Mouse (Mus musculus) limb, embryonic 15.5 days (tissue): ENCODE measurements at regions not wholly inside any gene's neighbourhood (a gene's known extent, or its start where the extent isn't known, plus 50 kb on each side); places are given as distances from the start of the nearest gene placed in this dataset.
"Not testable (repeated sequence)": the region's sequence is repeated elsewhere in the genome, so short reads cannot be mapped to it uniquely, and the experiment has no call there.

Experiments
- ATAC-seq: fragments of 200-750 bp; cut with Nextera tagmentation; 2 replicates; pipeline ENCODE4 v1.8.0; 2017; ENCODE audit warnings: low read depth, moderate TSS enrichment; ENCODE audit not compliant: insufficient number of reproducible peaks, low FRiP score, low TSS enrichment
- H3K27ac ChIP-seq: fragments of 300-500 bp; sonication (generic); 2 replicates; pipeline ENCODE4 v1.5.1; 2015; ENCODE audit warnings: moderate library complexity, mild to moderate bottlenecking, inconsistent platforms
- H3K27me3 ChIP-seq: fragments of 300-500 bp; sonication (generic); 2 replicates; pipeline ENCODE4 v1.6.1; 2015; ENCODE audit warnings: inconsistent platforms
- H3K36me3 ChIP-seq: fragments of 300-500 bp; sonication (generic); 2 replicates; pipeline ENCODE4 v1.6.1; 2015; ENCODE audit warnings: inconsistent platforms
- H3K4me1 ChIP-seq: fragments of 300-500 bp; sonication (generic); 2 replicates; pipeline ENCODE4 v1.6.1; 2015; ENCODE audit warnings: inconsistent platforms
- H3K4me2 ChIP-seq: fragments of 300-500 bp; sonication (generic); 2 replicates; pipeline ENCODE4 v1.6.1; 2015; ENCODE audit warnings: mild to moderate bottlenecking, inconsistent platforms
- H3K4me3 ChIP-seq: fragments of 300-500 bp; sonication (generic); 2 replicates; pipeline ENCODE4 v1.5.1; 2015; ENCODE audit warnings: mild to moderate bottlenecking, inconsistent platforms
- H3K9ac ChIP-seq: fragments of 300-500 bp; sonication (generic); 2 replicates; pipeline ENCODE4 v1.6.1; 2015; ENCODE audit warnings: inconsistent platforms
- H3K9me3 ChIP-seq: fragments of 300-500 bp; sonication (generic); 2 replicates; pipeline ENCODE4 v1.6.1; 2016; ENCODE audit warnings: inconsistent platforms
- WGBS: fragments of 180-500 bp; shearing (Covaris S2); methylation state at CpG from one replicate; pipeline ENCODE4 v1.1.7; 2015; 5-methylcytosine and 5-hydroxymethylcytosine counted together

GRCm38 (mm10) chr8:34303815-34304214, 192.3 kb upstream of the Gm10131 start:
- Histone ChIP-seq H3K27me3 (no peaks in the 10 kb centered on the region; the same call in 1 of the 2 replicates), H3K27ac (no peak overlapping the region), H3K4me3 (no peak overlapping the region), H3K36me3 (no peaks in the 10 kb centered on the region), H3K4me2 (no peak overlapping the region), H3K4me1 (no peaks in the 10 kb centered on the region), H3K9me3 (no peaks in the 10 kb centered on the region), H3K9ac (no peak overlapping the region)
- WGBS = 79% methylated on average over 11 of the region's 11 CpGs
- no peak for ATAC-seq

GRCm38 (mm10) chr8:34300331-34300903, 188.9 kb upstream of the Gm10131 start:
- ATAC-seq = no peak
- no peak overlapping the region for H3K4me2 ChIP-seq
- no peaks in the 10 kb centered on the region; the same call in 1 of the 2 replicates for H3K27me3 ChIP-seq
- H3K4me1 ChIP-seq = no peaks in the 10 kb centered on the region
- H3K27ac ChIP-seq = no peak overlapping the region
- no peaks in the 10 kb centered on the region for H3K36me3 ChIP-seq
- no peak overlapping the region for H3K4me3 ChIP-seq
- WGBS = 52% methylated on average over 15 of the region's 15 CpGs
- no peaks in the 10 kb centered on the region for H3K9me3 ChIP-seq
- no peak overlapping the region for H3K9ac ChIP-seq

GRCm38 (mm10) chr8:34294721-34295120, 183.2 kb upstream of the Gm10131 start:
- H3K27me3 ChIP-seq = no peaks in the 10 kb centered on the region
- H3K9me3 ChIP-seq = 0 out of 2 replicates have a peak, but pooled peaks cover 4% of the 10 kb centered on the region
- no peak overlapping the region for H3K4me2 ChIP-seq
- no peaks in the 10 kb centered on the region for H3K4me1 ChIP-seq
- no peak overlapping the region for H3K4me3 ChIP-seq
- 83% methylated on average over 8 of the region's 8 CpGs for WGBS
- no peak overlapping the region for H3K9ac ChIP-seq
- no peak overlapping the region for H3K27ac ChIP-seq
- H3K36me3 ChIP-seq = no peaks in the 10 kb centered on the region
- ATAC-seq = no peak

- no peaks in the 10 kb centered on the region for H3K27me3 ChIP-seq
- 71% methylated on average over 4 of the region's 4 CpGs for WGBS
These were observed 179.1 kb upstream of the Gm10131 start for GRCm38 (mm10) chr8:34290670-34291069.

GRCm38 (mm10) chr8:34287801-34288200, 176.3 kb upstream of the Gm10131 start:
- no peak overlapping the region for H3K4me3 ChIP-seq
- H3K36me3 ChIP-seq = no peaks in the 10 kb centered on the region
- no peaks in the 10 kb centered on the region for H3K9me3 ChIP-seq
- ATAC-seq = no peak
- no peaks in the 10 kb centered on the region for H3K4me1 ChIP-seq
- WGBS = 57% methylated on average over 2 of the region's 2 CpGs
- no peak overlapping the region for H3K27ac ChIP-seq
- no peak overlapping the region for H3K4me2 ChIP-seq
- no peak overlapping the region for H3K9ac ChIP-seq
- H3K27me3 ChIP-seq = no peaks in the 10 kb centered on the region

More at GRCm38 (mm10) chr8:34290670-34291069, 179.1 kb upstream of the Gm10131 start:
- Histone ChIP-seq H3K4me2 (no peak overlapping the region), H3K4me1 (no peaks in the 10 kb centered on the region), H3K9ac (no peak overlapping the region), H3K9me3 (0 out of 2 replicates have a peak, but pooled peaks cover 4% of the 10 kb centered on the region), H3K36me3 (no peaks in the 10 kb centered on the region), H3K4me3 (no peak overlapping the region), H3K27ac (no peak overlapping the region)
- ATAC-seq = no peak

GRCm38 (mm10) chr8:34284576-34284975, 173.0 kb upstream of the Gm10131 start:
- 91% methylated on average over 3 of the region's 3 CpGs for WGBS
- Histone ChIP-seq H3K36me3 (no peaks in the 10 kb centered on the region), H3K9ac (no peak overlapping the region), H3K9me3 (no peaks in the 10 kb centered on the region), H3K4me1 (no peaks in the 10 kb centered on the region), H3K27ac (no peak overlapping the region), H3K4me2 (no peak overlapping the region), H3K4me3 (no peak overlapping the region), H3K27me3 (no peaks in the 10 kb centered on the region)
- ATAC-seq = no peak

- H3K36me3 ChIP-seq = no peaks in the 10 kb centered on the region
- H3K9ac ChIP-seq = no peak overlapping the region
- H3K4me1 ChIP-seq = no peaks in the 10 kb centered on the region
- H3K9me3 ChIP-seq = no peaks in the 10 kb centered on the region
- no peaks in the 10 kb centered on the region for H3K27me3 ChIP-seq
- no peak overlapping the region for H3K27ac ChIP-seq
- H3K4me2 ChIP-seq = no peak overlapping the region
- no peak for ATAC-seq
- H3K4me3 ChIP-seq = no peak overlapping the region
- no CpG with 5 or more reads among the region's 11 CpGs for WGBS
These were observed 168.9 kb upstream of the Gm10131 start for GRCm38 (mm10) chr8:34280433-34280832.

GRCm38 (mm10) chr8:34275977-34276660, 164.6 kb upstream of the Gm10131 start:
- no peaks in the 10 kb centered on the region for H3K4me1 ChIP-seq
- H3K4me2 ChIP-seq = no peak overlapping the region
- H3K27ac ChIP-seq = no peak overlapping the region
- H3K9me3 ChIP-seq = no peaks in the 10 kb centered on the region
- no peak for ATAC-seq
- H3K4me3 ChIP-seq = no peak overlapping the region
- no peaks in the 10 kb centered on the region for H3K36me3 ChIP-seq
- no peak overlapping the region for H3K9ac ChIP-seq
- 79% methylated on average over 7 of the region's 7 CpGs for WGBS
- H3K27me3 ChIP-seq = no peaks in the 10 kb centered on the region

- not testable (repeated sequence) for H3K9me3 ChIP-seq, H3K27me3 ChIP-seq, H3K4me3 ChIP-seq, ATAC-seq, H3K36me3 ChIP-seq, H3K4me2 ChIP-seq, H3K4me1 ChIP-seq, H3K9ac ChIP-seq, H3K27ac ChIP-seq
- WGBS = 96% methylated on average over 2 of the region's 2 CpGs
These were observed 163.3 kb upstream of the Gm10131 start for GRCm38 (mm10) chr8:34274796-34275195.

GRCm38 (mm10) chr8:34274171-34274570, 162.6 kb upstream of the Gm10131 start:
- Histone ChIP-seq H3K36me3 (no peaks in the 10 kb centered on the region), H3K4me1 (no peaks in the 10 kb centered on the region), H3K4me3 (no peak overlapping the region), H3K4me2 (no peak overlapping the region), H3K9ac (no peak overlapping the region), H3K9me3 (no peaks in the 10 kb centered on the region), H3K27me3 (no peaks in the 10 kb centered on the region), H3K27ac (no peak overlapping the region)
- ATAC-seq = no peak
- 86% methylated on average over 6 of the region's 6 CpGs for WGBS

- Histone ChIP-seq H3K36me3 (no peaks in the 10 kb centered on the region), H3K9ac (no peak overlapping the region), H3K27me3 (no peaks in the 10 kb centered on the region), H3K4me1 (no peaks in the 10 kb centered on the region), H3K9me3 (no peaks in the 10 kb centered on the region), H3K27ac (no peak overlapping the region), H3K4me2 (no peak overlapping the region), H3K4me3 (no peak overlapping the region)
- WGBS = 82% methylated on average over 6 of the region's 6 CpGs
- no peak for ATAC-seq
These were observed 158.3 kb upstream of the Gm10131 start for GRCm38 (mm10) chr8:34269848-34270247.

- Histone ChIP-seq H3K36me3 (no peaks in the 10 kb centered on the region), H3K27me3 (no peaks in the 10 kb centered on the region), H3K27ac (no peak overlapping the region), H3K4me2 (no peak overlapping the region), H3K4me3 (no peak overlapping the region), H3K9ac (no peak overlapping the region), H3K9me3 (no peaks in the 10 kb centered on the region), H3K4me1 (no peaks in the 10 kb centered on the region)
- 84% methylated on average over 18 of the region's 18 CpGs for WGBS
- ATAC-seq = no peak
These were observed 157.4 kb upstream of the Gm10131 start for GRCm38 (mm10) chr8:34268806-34269520.
